Mouse (Mus musculus) liver, embryonic 13.5 days (tissue): Measurements from ENCODE around the gene Lamc3. TPM values are rescaled to one million over a fixed set of nuclear protein-coding genes. Genes with fewer than 3 reads are reported as not detected.

Experiments
- ATAC-seq: fragments of 200-750 bp; cut with Nextera tagmentation; 2 replicates; pipeline ENCODE4 v1.8.0; 2017; ENCODE audit warnings: low read depth, mild to moderate bottlenecking, moderate number of reproducible peaks, moderate library complexity
- DNase-seq: peaks from one replicate; pipeline ENCODE4 v3.0.0; 2022
- H3K27ac ChIP-seq: fragments of 300-500 bp; sonication (generic); 2 replicates; pipeline ENCODE4 v1.5.1; 2015; ENCODE audit warnings: moderate library complexity, mild to moderate bottlenecking, inconsistent platforms
- H3K27me3 ChIP-seq: fragments of 300-500 bp; sonication (generic); 2 replicates; pipeline ENCODE4 v1.6.1; 2015; ENCODE audit warnings: mild to moderate bottlenecking, inconsistent platforms
- H3K36me3 ChIP-seq: fragments of 300-500 bp; sonication (generic); 2 replicates; pipeline ENCODE4 v1.6.1; 2015; ENCODE audit warnings: mild to moderate bottlenecking, inconsistent platforms
- H3K4me1 ChIP-seq: fragments of 300-500 bp; sonication (generic); replicated peaks from 2 replicates; pipeline ENCODE4 v1.6.1; 2015; ENCODE audit warnings: inconsistent platforms
- H3K4me2 ChIP-seq: fragments of 300-500 bp; sonication (generic); 2 replicates; pipeline ENCODE4 v1.6.1; 2015; ENCODE audit warnings: inconsistent platforms, mild to moderate bottlenecking, moderate library complexity
- H3K4me3 ChIP-seq: fragments of 300-500 bp; sonication (generic); replicated peaks from 2 replicates; pipeline ENCODE4 v1.5.1; 2015; ENCODE audit warnings: mild to moderate bottlenecking, inconsistent platforms
- H3K9ac ChIP-seq: fragments of 300-500 bp; sonication (generic); 2 replicates; pipeline ENCODE4 v1.6.1; 2015; ENCODE audit warnings: mild to moderate bottlenecking, inconsistent platforms
- H3K9me3 ChIP-seq: fragments of 300-500 bp; sonication (generic); replicated peaks from 2 replicates; pipeline ENCODE4 v1.6.1; 2016; ENCODE audit warnings: inconsistent platforms
- WGBS: fragments of 180-500 bp; shearing (Covaris S2); methylation state at CpG from one replicate; pipeline ENCODE4 v1.1.7; 2015; ENCODE audit not compliant: insufficient replicate concordance; 5-methylcytosine and 5-hydroxymethylcytosine counted together
- polyA plus RNA-seq: library from polyadenylated mRNA; unstranded; fragments of >200 nt; fragmentation: Nextera tagmentation; extraction: Ambion mirVana; gene quantifications from 2 replicates; pipeline ENCODE4 v1.2.1, GENCODE M21; 2015

Lamc3 gene
- 0.02 and 0.07 TPM in 2 replicates for polyA plus RNA-seq

GRCm38 (mm10) chr2:31887030-31887429, at the start of gene Lamc3:
Lamc3 (plus strand) TSS chr2:31887291.
- H3K4me3 ChIP-seq = no peak within 1 kb of the TSS
- H3K4me2 ChIP-seq = peak within 1 kb of the TSS; percentile 33
- ATAC-seq = no peak
- no peak within 1 kb of the TSS for H3K27ac ChIP-seq
- no peak within 1 kb of the TSS for H3K9ac ChIP-seq
- 7% methylated on average over 26 of the region's 26 CpGs for WGBS
- no peaks in the 10 kb centered on the region for H3K9me3 ChIP-seq
- no peaks in the 10 kb centered on the region for H3K36me3 ChIP-seq
- H3K4me1 ChIP-seq = no peaks in the 10 kb centered on the region
- no peak for DNase-seq
- peaks cover 76% of the 10 kb centered on the region for H3K27me3 ChIP-seq

GRCm38 (mm10) chr2:31838868-31839267, 48.2 kb upstream of the Lamc3 start:
- 33% methylated on average over 1 of the region's 1 CpGs for WGBS
- no peak for ATAC-seq
- H3K9me3 ChIP-seq = no peaks in the 10 kb centered on the region

GRCm38 (mm10) chr2:31844729-31845136, 42.4 kb upstream of the Lamc3 start:
- H3K4me1 ChIP-seq = peaks cover 20% of the 10 kb centered on the region
- H3K9me3 ChIP-seq = no peaks in the 10 kb centered on the region
- no peak overlapping the region for H3K4me3 ChIP-seq
- no peak for ATAC-seq
- no peak overlapping the region for H3K27ac ChIP-seq
- no peak overlapping the region for H3K9ac ChIP-seq
- H3K4me2 ChIP-seq = no peak overlapping the region
- H3K27me3 ChIP-seq = peaks cover 80% of the 10 kb centered on the region
- WGBS = 8% methylated on average over 10 of the region's 10 CpGs
- no peaks in the 10 kb centered on the region for H3K36me3 ChIP-seq
- DNase-seq = no peak

More at GRCm38 (mm10) chr2:31838868-31839267, 48.2 kb upstream of the Lamc3 start:
- no peaks in the 10 kb centered on the region for H3K36me3 ChIP-seq
- H3K4me1 ChIP-seq = 0 out of 2 replicates have a peak, but pooled peaks cover 5% of the 10 kb centered on the region
- no peak overlapping the region for H3K27ac ChIP-seq
- H3K4me2 ChIP-seq = no peak overlapping the region
- H3K9ac ChIP-seq = no peak overlapping the region
- no peak overlapping the region for H3K4me3 ChIP-seq
- peaks cover 58% of the 10 kb centered on the region for H3K27me3 ChIP-seq
- no peak for DNase-seq

GRCm38 (mm10) chr2:31845512-31845895, 41.6 kb upstream of the Lamc3 start:
- DNase-seq = no peak
- no peaks in the 10 kb centered on the region for H3K36me3 ChIP-seq
- peaks cover 20% of the 10 kb centered on the region for H3K4me1 ChIP-seq
- no peak overlapping the region for H3K27ac ChIP-seq
- peak overlapping the region; percentile 48 for H3K4me3 ChIP-seq
- ATAC-seq = no peak
- no peaks in the 10 kb centered on the region for H3K9me3 ChIP-seq
- H3K4me2 ChIP-seq = peak overlapping the region; percentile 66
- H3K9ac ChIP-seq = no peak overlapping the region; the same call in 1 of the 2 replicates
- 5% methylated on average over 25 of the region's 26 CpGs for WGBS
- H3K27me3 ChIP-seq = peaks cover 73% of the 10 kb centered on the region

GRCm38 (mm10) chr2:31845896-31846691, 41.0 kb upstream of the Lamc3 start, which contains the start of gene Fibcd1:
Fibcd1 (minus strand) TSS chr2:31846005.
- peak within 1 kb of the TSS; percentile 66 for H3K4me2 ChIP-seq
- under 1% methylated on average over 88 of the region's 88 CpGs for WGBS
- peaks cover 68% of the 10 kb centered on the region for H3K27me3 ChIP-seq
- DNase-seq (no peak), ATAC-seq (no peak)
- H3K4me3 ChIP-seq = peak within 1 kb of the TSS; percentile 48
- H3K4me1 ChIP-seq = peaks cover 21% of the 10 kb centered on the region
- peak within 1 kb of the TSS; percentile 22; the same call in 1 of the 2 replicates for H3K9ac ChIP-seq
- no peak within 1 kb of the TSS for H3K27ac ChIP-seq
- H3K9me3 ChIP-seq = no peaks in the 10 kb centered on the region
- H3K36me3 ChIP-seq = no peaks in the 10 kb centered on the region

- DNase-seq (no peak), ATAC-seq (no peak)
- peak overlapping the region; percentile 66 for H3K4me2 ChIP-seq
- H3K4me3 ChIP-seq = peak overlapping the region; percentile 48
- H3K9ac ChIP-seq = no peak overlapping the region
- WGBS = 4% methylated on average over 35 of the region's 35 CpGs
- peaks cover 61% of the 10 kb centered on the region for H3K27me3 ChIP-seq
- H3K36me3 ChIP-seq = no peaks in the 10 kb centered on the region
- H3K9me3 ChIP-seq = no peaks in the 10 kb centered on the region
- peaks cover 29% of the 10 kb centered on the region for H3K4me1 ChIP-seq
- H3K27ac ChIP-seq = no peak overlapping the region
These were observed 40.1 kb upstream of the Lamc3 start for GRCm38 (mm10) chr2:31846692-31847660.

GRCm38 (mm10) chr2:31847908-31848307, 39.2 kb upstream of the Lamc3 start:
- peak; percentile 82 for ATAC-seq
- Histone ChIP-seq H3K9ac (no peak overlapping the region), H3K4me2 (no peak overlapping the region), H3K27me3 (peaks cover 54% of the 10 kb centered on the region), H3K27ac (no peak overlapping the region), H3K36me3 (no peaks in the 10 kb centered on the region), H3K9me3 (no peaks in the 10 kb centered on the region), H3K4me1 (peaks cover 31% of the 10 kb centered on the region), H3K4me3 (no peak overlapping the region)
- 6% methylated on average over 6 of the region's 6 CpGs for WGBS
- peak; percentile 32 for DNase-seq

GRCm38 (mm10) chr2:31850141-31850540, 37.0 kb upstream of the Lamc3 start:
- no peak for ATAC-seq
- Histone ChIP-seq H3K4me3 (no peak overlapping the region), H3K9me3 (no peaks in the 10 kb centered on the region), H3K4me1 (peaks cover 39% of the 10 kb centered on the region), H3K36me3 (no peaks in the 10 kb centered on the region), H3K27ac (no peak overlapping the region), H3K27me3 (peaks cover 32% of the 10 kb centered on the region), H3K4me2 (no peak overlapping the region), H3K9ac (no peak overlapping the region)
- DNase-seq = no peak
- 69% methylated on average over 12 of the region's 12 CpGs for WGBS

GRCm38 (mm10) chr2:31855991-31856390, 31.1 kb upstream of the Lamc3 start:
- Histone ChIP-seq H3K36me3 (no peaks in the 10 kb centered on the region), H3K4me3 (no peak overlapping the region), H3K27ac (no peak overlapping the region), H3K4me2 (no peak overlapping the region), H3K9ac (no peak overlapping the region), H3K27me3 (peaks cover 10% of the 10 kb centered on the region; the same call in 1 of the 2 replicates), H3K4me1 (peaks cover 19% of the 10 kb centered on the region), H3K9me3 (no peaks in the 10 kb centered on the region)
- ATAC-seq (0 out of 2 replicates have a peak, but pooled peaks have one; percentile 38), DNase-seq (no peak)
- 56% methylated on average over 8 of the region's 8 CpGs for WGBS

GRCm38 (mm10) chr2:31857180-31857579, 29.9 kb upstream of the Lamc3 start:
- 61% methylated on average over 6 of the region's 6 CpGs for WGBS
- Histone ChIP-seq H3K27ac (no peak overlapping the region), H3K4me1 (peaks cover 8% of the 10 kb centered on the region), H3K27me3 (peaks cover 10% of the 10 kb centered on the region; the same call in 1 of the 2 replicates), H3K4me3 (no peak overlapping the region), H3K4me2 (no peak overlapping the region), H3K9ac (no peak overlapping the region), H3K36me3 (no peaks in the 10 kb centered on the region), H3K9me3 (no peaks in the 10 kb centered on the region)
- DNase-seq = no peak
- no peak for ATAC-seq

GRCm38 (mm10) chr2:31858500-31858899, 28.6 kb upstream of the Lamc3 start:
- H3K4me3 ChIP-seq = no peak overlapping the region
- WGBS = 34% methylated on average over 12 of the region's 12 CpGs
- H3K9me3 ChIP-seq = no peaks in the 10 kb centered on the region
- H3K36me3 ChIP-seq = no peaks in the 10 kb centered on the region
- no peak overlapping the region for H3K4me2 ChIP-seq
- H3K4me1 ChIP-seq = peaks cover 8% of the 10 kb centered on the region
- H3K27me3 ChIP-seq = peaks cover 10% of the 10 kb centered on the region; the same call in 1 of the 2 replicates
- no peak overlapping the region for H3K9ac ChIP-seq
- ATAC-seq = no peak
- no peak for DNase-seq
- no peak overlapping the region for H3K27ac ChIP-seq
